Mouse (Mus musculus): Measurements from ENCODE around the gene Pygm.
A peak's percentile ranks its signal among the peaks of the same experiment; 100 is the strongest.

Pygm gene

GRCm38 (mm10) chr19:6384128-6384527 lies at the start of gene Pygm:
Gene Pygm, plus strand, starts transcription at chr19:6384399.
- no peak for DNase-seq (ENCODE audit: low spot score)

- DNase-seq (ENCODE audit: low spot score): peak; percentile 91
These were observed 49.3 kb upstream of the Pygm start, which contains the start of gene Men1 for GRCm38 (mm10) chr19:6334673-6335457. Gene Men1, plus strand, starts transcription at chr19:6334979.

- no peak for DNase-seq (ENCODE audit: low spot score)
These were observed 48.8 kb upstream of the Pygm start for GRCm38 (mm10) chr19:6335458-6335827.

GRCm38 (mm10) chr19:6336920-6337319 lies 47.3 kb upstream of the Pygm start:
- DNase-seq (ENCODE audit: low spot score): no peak

- no peak for DNase-seq (ENCODE audit: low spot score)
These were observed 46.0 kb upstream of the Pygm start for GRCm38 (mm10) chr19:6338171-6338570.

GRCm38 (mm10) chr19:6338716-6339115 lies 45.5 kb upstream of the Pygm start:
- DNase-seq (ENCODE audit: low spot score): no peak

GRCm38 (mm10) chr19:6339191-6339590 lies 45.0 kb upstream of the Pygm start:
- DNase-seq (ENCODE audit: low spot score): no peak

- DNase-seq (ENCODE audit: low spot score): no peak
These were observed 44.2 kb upstream of the Pygm start for GRCm38 (mm10) chr19:6339890-6340504.

GRCm38 (mm10) chr19:6340524-6341452 lies 43.4 kb upstream of the Pygm start, which contains the start of gene Map4k2:
Gene Map4k2, plus strand, starts transcription at chr19:6341135.
- peak; percentile 78 for DNase-seq (ENCODE audit: low spot score)

GRCm38 (mm10) chr19:6341453-6342077 lies 42.6 kb upstream of the Pygm start:
- no peak for DNase-seq (ENCODE audit: low spot score)

GRCm38 (mm10) chr19:6342276-6342933 lies 41.8 kb upstream of the Pygm start:
- DNase-seq (ENCODE audit: low spot score): no peak

- DNase-seq (ENCODE audit: low spot score): no peak
These were observed 40.9 kb upstream of the Pygm start for GRCm38 (mm10) chr19:6343066-6343925.

- DNase-seq (ENCODE audit: low spot score): no peak
These were observed 40.2 kb upstream of the Pygm start for GRCm38 (mm10) chr19:6343996-6344395.

- no peak for DNase-seq (ENCODE audit: low spot score)
These were observed 38.2 kb upstream of the Pygm start for GRCm38 (mm10) chr19:6346023-6346422.

- no peak for DNase-seq (ENCODE audit: low spot score)
These were observed 37.5 kb upstream of the Pygm start for GRCm38 (mm10) chr19:6346661-6347060.

GRCm38 (mm10) chr19:6347615-6348014 lies 36.6 kb upstream of the Pygm start:
- DNase-seq (ENCODE audit: low spot score): no peak

GRCm38 (mm10) chr19:6348717-6349116 lies 35.5 kb upstream of the Pygm start:
- no peak for DNase-seq (ENCODE audit: low spot score)

GRCm38 (mm10) chr19:6349215-6349983 lies 34.8 kb upstream of the Pygm start:
- DNase-seq (ENCODE audit: low spot score): no peak

GRCm38 (mm10) chr19:6351431-6352106 lies 32.6 kb upstream of the Pygm start:
- DNase-seq (ENCODE audit: low spot score): no peak

All from c-Kit-positive CD71-positive TER-119-positive erythroid progenitor cells, embryonic 14.5 days (primary cell).